Mouse (Mus musculus): ENCODE measurements around the gene Hps5. TPM values are rescaled to one million over a fixed set of nuclear protein-coding genes. Genes with fewer than 3 reads are reported as not detected.

The Hps5 gene
- polyA plus RNA-seq, 1 experiment from 2014 or later = 12.7 TPM

DNA sequence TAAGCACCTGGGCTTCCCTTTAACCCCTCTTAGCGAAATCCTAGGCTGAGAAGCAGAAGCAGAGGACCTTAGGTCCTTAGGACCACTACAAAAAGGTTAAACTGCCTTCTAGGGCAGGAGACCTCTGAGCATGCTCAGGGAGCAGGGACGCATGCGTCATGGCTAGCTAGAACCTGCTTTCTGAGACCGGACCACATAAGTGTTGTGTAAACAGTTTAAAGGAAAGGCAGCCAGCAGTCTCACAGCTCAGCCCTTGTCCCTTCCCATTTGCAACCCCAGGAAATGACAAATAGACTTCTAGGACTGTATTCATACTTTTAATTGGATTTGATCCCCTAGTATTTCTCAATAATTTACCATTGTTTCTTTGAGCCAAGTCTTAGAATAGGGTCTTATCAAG, 44.5 kb upstream of the Hps5 start:
- DNase-seq (ENCODE audit: low spot score) (peak; percentile 95), ATAC-seq (peak; percentile 70)
- H3K36me3 ChIP-seq (ENCODE audit: insufficient read depth, low read length) = no peaks in the 10 kb centered on the region
- TF ChIP-seq EP300 (IDR thresholded peaks at IDR 0.05) = no peak
- TF ChIP-seq CTCF (IDR thresholded peaks at IDR 0.05) = no peak
- H3K9me3 ChIP-seq (ENCODE audit: low read length) = no peaks in the 10 kb centered on the region
- no peak overlapping the region for H3K4me2 ChIP-seq (replicated peaks; ENCODE audit: low read depth, low read length)
- no peaks in the 10 kb centered on the region for H3K27me3 ChIP-seq (replicated peaks; ENCODE audit: insufficient read depth, low read length)
- whole genome bisulfite sequencing = 17% methylated on average over 4 of the region's 4 CpGs
- peaks cover 32% of the 10 kb centered on the region for H3K4me1 ChIP-seq (ENCODE audit: insufficient read depth, low read depth, low read length)
- H3K9ac ChIP-seq (replicated peaks; ENCODE audit: low read depth) = no peak overlapping the region
- no peak overlapping the region for H3K4me3 ChIP-seq (ENCODE audit: low read depth, low read length)
- H3K27ac ChIP-seq (ENCODE audit: low read length) = peak overlapping the region; percentile 87

DNA sequence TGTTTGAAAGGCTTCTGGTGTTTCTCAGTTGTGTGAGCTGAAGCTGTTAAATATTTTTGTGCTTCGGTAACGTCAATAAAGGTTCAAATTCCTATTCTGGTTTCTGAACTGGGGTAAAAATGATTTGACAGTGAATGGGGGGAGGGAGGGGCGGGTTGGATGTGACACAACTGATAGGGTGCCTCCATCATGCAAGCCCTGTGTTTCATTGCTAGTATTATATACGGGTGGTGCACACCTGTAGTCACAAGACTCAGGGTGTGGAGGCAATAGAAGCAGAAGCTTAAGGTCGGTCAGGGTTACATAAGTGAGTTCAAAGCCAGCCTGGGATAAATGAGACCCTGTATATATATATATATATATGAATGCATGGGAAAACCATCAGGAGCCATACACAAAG, 44.0 kb upstream of the Hps5 start:
- Histone ChIP-seq H3K9ac (replicated peaks; ENCODE audit: low read depth) (no peak overlapping the region), H3K9me3 (ENCODE audit: low read length) (no peaks in the 10 kb centered on the region), H3K36me3 (ENCODE audit: insufficient read depth, low read length) (no peaks in the 10 kb centered on the region), H3K27me3 (replicated peaks; ENCODE audit: insufficient read depth, low read length) (no peaks in the 10 kb centered on the region), H3K4me3 (ENCODE audit: low read depth, low read length) (no peak overlapping the region), H3K27ac (ENCODE audit: low read length) (peak overlapping the region; percentile 87), H3K4me2 (replicated peaks; ENCODE audit: low read depth, low read length) (no peak overlapping the region), H3K4me1 (ENCODE audit: insufficient read depth, low read depth, low read length) (peaks cover 28% of the 10 kb centered on the region)
- DNase-seq (ENCODE audit: low spot score) = no peak
- WGBS = 66% methylated on average over 5 of the region's 5 CpGs
- no peak for TF ChIP-seq CTCF (IDR thresholded peaks at IDR 0.05)
- no peak for TF ChIP-seq EP300 (IDR thresholded peaks at IDR 0.05)
- no peak for ATAC-seq

DNA sequence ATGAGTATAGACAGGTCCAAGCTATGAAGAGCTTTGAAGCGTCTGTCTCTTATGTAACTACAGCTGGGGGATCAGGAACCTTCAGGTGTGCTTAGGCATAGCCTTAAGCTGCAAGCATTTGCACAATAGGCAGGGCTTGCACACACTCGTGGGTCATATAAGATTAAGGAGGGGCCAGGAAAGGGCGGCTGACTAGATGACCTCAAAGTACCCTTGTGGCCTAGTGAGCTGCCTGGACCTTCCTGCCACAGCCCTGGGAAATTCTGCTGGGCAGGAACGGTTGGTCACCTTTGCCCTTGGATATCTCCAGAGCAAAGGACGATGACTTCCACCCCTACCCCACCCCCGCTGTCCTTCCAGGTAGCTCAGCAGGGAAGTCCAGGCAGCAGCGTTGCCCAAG, 43.6 kb upstream of the Hps5 start:
- H3K36me3 ChIP-seq (ENCODE audit: insufficient read depth, low read length) = no peaks in the 10 kb centered on the region
- H3K4me3 ChIP-seq (ENCODE audit: low read depth, low read length) = no peak overlapping the region
- 44% methylated on average over 7 of the region's 7 CpGs for WGBS
- TF ChIP-seq EP300 (IDR thresholded peaks at IDR 0.05) (no peak), CTCF (IDR thresholded peaks at IDR 0.05) (no peak)
- peak overlapping the region; percentile 87 for H3K27ac ChIP-seq (ENCODE audit: low read length)
- ATAC-seq = peak; percentile 43
- H3K4me1 ChIP-seq (ENCODE audit: insufficient read depth, low read depth, low read length) = peaks cover 27% of the 10 kb centered on the region
- no peaks in the 10 kb centered on the region for H3K9me3 ChIP-seq (ENCODE audit: low read length)
- H3K4me2 ChIP-seq (replicated peaks; ENCODE audit: low read depth, low read length) = peak overlapping the region; percentile 21; the same call in 1 of the 2 replicates
- no peak overlapping the region for H3K9ac ChIP-seq (replicated peaks; ENCODE audit: low read depth)
- H3K27me3 ChIP-seq (replicated peaks; ENCODE audit: insufficient read depth, low read length) = no peaks in the 10 kb centered on the region
- DNase-seq (ENCODE audit: low spot score) = peak; percentile 64

DNA sequence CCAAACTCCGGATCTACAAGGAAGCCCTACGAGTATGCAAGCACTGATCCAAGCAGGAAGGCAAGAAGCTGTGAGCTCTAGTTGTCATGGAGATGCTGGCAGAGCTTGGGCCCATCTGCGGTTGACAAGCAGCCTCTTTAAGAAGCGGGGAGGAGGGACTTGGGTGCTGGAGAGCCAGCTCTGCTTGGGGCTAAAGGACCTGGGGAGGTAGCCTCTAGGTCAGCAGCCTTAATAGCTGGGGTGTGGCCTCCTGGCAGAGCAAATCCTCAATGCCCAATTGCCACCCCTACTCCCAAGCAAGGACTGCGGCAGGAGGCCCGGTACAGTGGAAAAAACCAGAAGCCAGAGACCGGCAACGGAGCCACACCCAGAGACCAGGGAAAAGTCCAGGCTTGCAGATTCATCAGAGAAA, 43.0 kb upstream of the Hps5 start:
- DNase-seq (ENCODE audit: low spot score) (peak; percentile 97), ATAC-seq (peak; percentile 86)
- WGBS = 2% methylated on average over 8 of the region's 8 CpGs
- Histone ChIP-seq H3K4me1 (ENCODE audit: insufficient read depth, low read depth, low read length) (peaks cover 27% of the 10 kb centered on the region), H3K27me3 (replicated peaks; ENCODE audit: insufficient read depth, low read length) (no peaks in the 10 kb centered on the region), H3K9me3 (ENCODE audit: low read length) (no peaks in the 10 kb centered on the region), H3K4me2 (replicated peaks; ENCODE audit: low read depth, low read length) (peak overlapping the region; percentile 21), H3K27ac (ENCODE audit: low read length) (peak overlapping the region; percentile 87), H3K9ac (replicated peaks; ENCODE audit: low read depth) (no peak overlapping the region), H3K36me3 (ENCODE audit: insufficient read depth, low read length) (no peaks in the 10 kb centered on the region), H3K4me3 (ENCODE audit: low read depth, low read length) (no peak overlapping the region)
- TF ChIP-seq EP300 (IDR thresholded peaks at IDR 0.05) (no peak), CTCF (IDR thresholded peaks at IDR 0.05) (no peak)

DNA sequence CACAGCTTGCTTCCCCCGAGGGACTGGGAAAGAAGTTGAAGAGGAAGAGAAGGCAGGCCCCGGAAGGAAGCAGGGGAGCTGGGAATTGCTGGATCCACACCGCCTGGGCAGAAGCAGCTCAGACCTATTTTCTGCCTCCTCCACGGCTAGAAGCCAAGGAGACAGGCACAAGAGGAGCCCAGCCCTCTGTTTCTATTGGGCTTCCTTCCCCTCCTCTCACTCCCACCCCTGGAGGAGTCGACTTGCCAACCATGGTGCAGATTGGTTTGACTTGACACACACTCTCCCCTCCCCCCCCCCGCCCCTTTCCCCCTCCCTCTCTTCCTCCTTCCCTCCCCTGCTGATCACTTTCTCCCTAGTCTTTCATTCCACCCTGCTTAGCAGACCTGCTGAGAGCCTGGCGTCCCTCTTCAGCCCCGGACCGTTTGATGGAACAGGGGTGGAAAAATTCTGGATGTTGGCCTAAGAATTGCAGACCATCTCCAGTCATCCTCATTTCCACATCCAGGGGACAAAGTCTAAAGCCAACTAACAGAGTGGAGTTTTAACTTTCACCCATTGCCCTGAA, 42.3 kb upstream of the Hps5 start:
- H3K4me2 ChIP-seq (replicated peaks; ENCODE audit: low read depth, low read length) = peak overlapping the region; percentile 3
- H3K4me1 ChIP-seq (ENCODE audit: insufficient read depth, low read depth, low read length) = peaks cover 30% of the 10 kb centered on the region
- no peak overlapping the region for H3K4me3 ChIP-seq (ENCODE audit: low read depth, low read length)
- ATAC-seq (peak; percentile 28), DNase-seq (ENCODE audit: low spot score) (peak; percentile 79)
- no peaks in the 10 kb centered on the region for H3K9me3 ChIP-seq (ENCODE audit: low read length)
- H3K27me3 ChIP-seq (replicated peaks; ENCODE audit: insufficient read depth, low read length) = no peaks in the 10 kb centered on the region
- no peaks in the 10 kb centered on the region for H3K36me3 ChIP-seq (ENCODE audit: insufficient read depth, low read length)
- TF ChIP-seq EP300 (IDR thresholded peaks at IDR 0.05) = 0 out of 2 replicates have a peak, but pooled peaks have one; percentile 4
- no peak for TF ChIP-seq CTCF (IDR thresholded peaks at IDR 0.05)
- WGBS = 3% methylated on average over 9 of the region's 9 CpGs
- H3K9ac ChIP-seq (replicated peaks; ENCODE audit: low read depth) = no peak overlapping the region
- peak overlapping the region; percentile 87 for H3K27ac ChIP-seq (ENCODE audit: low read length)

DNA sequence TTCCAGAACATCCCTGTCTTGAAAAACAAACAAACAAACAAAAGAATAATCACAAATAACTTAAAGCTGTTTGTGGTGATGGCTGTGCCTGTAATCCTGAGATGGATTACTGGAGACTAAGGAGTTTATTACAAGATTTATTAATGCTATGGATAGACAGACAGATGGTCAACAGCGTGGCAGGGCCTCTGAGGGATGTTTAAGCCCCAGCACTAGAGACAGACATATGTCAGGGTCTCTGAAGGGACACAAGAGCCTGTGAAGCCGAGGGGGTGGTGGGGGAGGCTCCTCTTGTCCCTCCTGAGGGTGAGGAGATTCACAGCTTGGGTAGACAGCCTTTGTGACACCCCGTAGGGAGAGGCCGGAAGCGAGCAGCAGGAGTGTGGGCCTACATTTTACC, 41.2 kb upstream of the Hps5 start:
- H3K4me2 ChIP-seq (replicated peaks; ENCODE audit: low read depth, low read length) = no peak overlapping the region
- H3K36me3 ChIP-seq (ENCODE audit: insufficient read depth, low read length) = no peaks in the 10 kb centered on the region
- H3K27ac ChIP-seq (ENCODE audit: low read length) = no peak overlapping the region
- no peaks in the 10 kb centered on the region for H3K27me3 ChIP-seq (replicated peaks; ENCODE audit: insufficient read depth, low read length)
- no peak for DNase-seq (ENCODE audit: low spot score)
- no peak overlapping the region for H3K9ac ChIP-seq (replicated peaks; ENCODE audit: low read depth)
- TF ChIP-seq EP300 (IDR thresholded peaks at IDR 0.05) (no peak), CTCF (IDR thresholded peaks at IDR 0.05) (no peak)
- ATAC-seq = no peak
- 79% methylated on average over 5 of the region's 5 CpGs for WGBS
- H3K9me3 ChIP-seq (ENCODE audit: low read length) = no peaks in the 10 kb centered on the region
- H3K4me1 ChIP-seq (ENCODE audit: insufficient read depth, low read depth, low read length) = peaks cover 26% of the 10 kb centered on the region
- H3K4me3 ChIP-seq (ENCODE audit: low read depth, low read length) = no peak overlapping the region

DNA sequence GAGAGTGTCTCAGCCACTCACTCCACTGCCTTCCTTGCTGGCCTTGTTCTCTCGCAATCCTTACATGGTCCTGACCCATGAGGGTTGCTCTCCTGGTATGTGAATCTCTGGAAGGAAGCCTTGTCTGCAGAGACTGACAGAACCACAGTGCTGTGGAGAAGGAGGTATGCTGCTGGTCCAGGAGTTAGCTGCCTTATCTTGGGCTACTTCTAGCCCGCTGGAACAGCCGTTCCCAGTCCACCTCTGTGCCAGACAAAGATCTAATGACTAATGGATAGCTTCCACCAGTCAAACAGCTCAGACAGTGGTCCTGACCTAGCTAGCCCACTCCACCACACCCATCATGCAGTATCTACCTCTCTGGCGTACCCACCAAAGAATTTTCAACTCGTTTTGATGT, 40.5 kb upstream of the Hps5 start:
- Histone ChIP-seq H3K9me3 (ENCODE audit: low read length) (no peaks in the 10 kb centered on the region), H3K27me3 (replicated peaks; ENCODE audit: insufficient read depth, low read length) (no peaks in the 10 kb centered on the region), H3K4me2 (replicated peaks; ENCODE audit: low read depth, low read length) (no peak overlapping the region), H3K4me1 (ENCODE audit: insufficient read depth, low read depth, low read length) (peaks cover 30% of the 10 kb centered on the region), H3K4me3 (ENCODE audit: low read depth, low read length) (no peak overlapping the region), H3K9ac (replicated peaks; ENCODE audit: low read depth) (no peak overlapping the region), H3K27ac (ENCODE audit: low read length) (no peak overlapping the region), H3K36me3 (ENCODE audit: insufficient read depth, low read length) (no peaks in the 10 kb centered on the region)
- ATAC-seq (no peak), DNase-seq (ENCODE audit: low spot score) (no peak)
- no peak for TF ChIP-seq CTCF (IDR thresholded peaks at IDR 0.05)
- no peak for TF ChIP-seq EP300 (IDR thresholded peaks at IDR 0.05)
- WGBS = 75% methylated on average over 5 of the region's 5 CpGs

Measured in lung, postnatal 0 days (tissue).